Mouse (Mus musculus) layer of hippocampus, adult 18-20 months (tissue): ENCODE data around the gene Exoc2. TPM values are rescaled to one million over a fixed set of nuclear protein-coding genes. Genes with fewer than 3 reads are reported as not detected.

Experiments used
- DNase-seq, 2 experiments: peaks; one replicate each; pipeline ENCODE4 v3.0.0; 2022; ENCODE audit warnings: low spot score in 2 of 2
- total RNA-seq, 2 experiments: library from RNA; stranded (reverse); gene quantifications; 2 replicates each; pipeline ENCODE4 v1.2.3; 2021

Gene Exoc2
- total RNA-seq, 2 experiments from 2014 or later, result 34.7 to 37.3 TPM

DNA sequence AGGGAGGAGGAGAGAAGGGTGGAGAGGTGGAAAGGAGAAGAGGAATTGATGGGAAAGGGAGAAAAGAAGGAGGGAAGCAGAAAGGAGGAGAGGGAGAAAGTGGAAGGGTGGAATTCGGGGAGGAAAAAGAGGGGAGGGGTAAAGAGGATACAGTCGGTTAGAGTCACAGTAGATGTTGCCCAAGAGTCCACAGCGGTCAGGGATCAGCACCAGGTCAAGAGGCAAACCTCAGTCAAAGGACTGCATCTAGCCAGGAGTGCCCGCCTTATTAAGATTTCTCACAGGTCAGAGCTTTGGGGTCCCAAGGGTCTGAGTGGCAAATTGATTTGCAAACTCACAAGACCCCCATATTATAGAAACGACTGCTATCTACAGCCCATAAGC, 346 bp upstream of the Exoc2 start:
- DNase-seq, result no peak

GRCm38 (mm10) chr13:30972102-30972501, 1.8 kb downstream of the Exoc2 start:
- no peak for DNase-seq

GRCm38 (mm10) chr13:30971047-30971446, 2.8 kb downstream of the Exoc2 start:
- DNase-seq, result no peak

- DNase-seq, result no peak
Measured at GRCm38 (mm10) chr13:30968311-30968710, 5.6 kb downstream of the Exoc2 start.

GRCm38 (mm10) chr13:30966507-30966911, 7.4 kb downstream of the Exoc2 start:
- no peak for DNase-seq

DNA sequence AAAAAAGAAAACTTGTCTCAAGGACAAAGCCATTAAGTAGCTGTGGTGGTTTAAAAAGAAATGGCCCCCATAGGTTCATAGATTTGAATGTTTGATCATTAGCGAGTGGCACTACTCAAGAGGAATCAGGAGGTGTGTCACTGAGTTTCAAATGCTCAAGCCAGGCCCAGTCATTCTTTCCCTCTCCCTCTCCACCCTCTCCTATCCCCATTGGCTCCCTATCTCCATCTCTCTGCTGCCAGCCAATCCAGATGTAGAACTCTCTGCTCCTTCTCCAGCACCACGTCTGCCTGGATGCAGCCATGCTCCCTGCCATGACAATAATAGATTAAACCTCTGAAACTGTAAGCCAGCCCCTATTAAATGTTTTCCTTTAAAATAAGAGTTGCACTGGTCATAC, 12.0 kb downstream of the Exoc2 start:
- DNase-seq, result no peak

DNA sequence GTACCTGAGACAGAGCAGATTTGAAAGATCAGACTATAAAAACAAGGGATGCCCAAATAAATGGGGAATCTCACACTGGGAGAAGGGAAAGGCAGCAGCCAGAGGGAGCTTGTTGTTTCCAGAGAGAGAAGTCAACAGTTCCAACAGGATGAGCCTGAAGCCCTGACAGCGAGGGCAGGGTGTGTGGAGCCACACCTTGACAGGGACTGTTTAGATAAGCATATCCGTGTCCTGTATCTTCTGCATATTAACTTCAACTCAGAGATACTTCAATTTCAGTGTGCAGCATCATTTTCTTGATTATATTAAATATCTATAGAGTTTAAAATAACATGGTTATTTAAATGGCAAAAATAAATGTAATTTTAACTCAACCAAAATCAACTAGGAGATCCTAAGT, 13.2 kb downstream of the Exoc2 start:
- no peak for DNase-seq

DNA sequence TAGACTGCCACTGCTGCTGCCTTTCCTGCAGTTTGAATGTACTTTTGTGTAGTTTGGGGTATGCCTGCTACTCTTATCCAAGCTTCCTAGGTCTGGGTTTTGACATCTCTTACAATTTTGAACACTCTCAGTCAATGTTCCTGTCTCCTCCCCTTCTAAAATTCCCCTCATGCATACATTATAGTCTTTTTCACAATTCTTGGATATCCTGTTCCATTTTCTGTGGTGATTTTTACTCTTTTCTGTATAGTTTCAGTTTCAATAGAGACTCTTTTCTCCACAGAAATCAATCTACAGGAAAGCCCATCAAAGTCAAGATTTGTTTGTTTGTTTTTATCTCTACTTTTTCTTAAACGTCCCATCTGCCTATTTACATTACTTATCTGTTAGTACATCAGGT, 20.3 kb downstream of the Exoc2 start:
- no peak for DNase-seq

DNA sequence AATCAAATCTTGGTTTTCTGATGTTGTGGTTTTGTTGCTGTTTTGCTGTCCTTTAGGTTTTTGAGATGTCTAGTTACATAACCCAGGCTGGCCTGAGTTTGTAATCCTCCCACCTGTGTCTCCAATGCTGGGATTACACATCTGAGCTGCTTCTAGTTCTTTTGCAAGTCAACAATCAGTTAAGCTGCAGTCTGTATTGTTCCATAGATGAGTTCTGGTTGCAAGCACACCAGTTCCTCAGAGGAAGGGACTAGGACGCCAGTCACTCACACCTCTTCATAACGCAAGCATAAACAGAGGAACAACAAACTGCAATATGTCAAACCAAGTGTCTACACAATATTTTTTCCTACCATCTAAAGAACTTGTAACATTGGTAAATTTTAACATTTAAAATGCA, 21.8 kb downstream of the Exoc2 start:
- no peak for DNase-seq

GRCm38 (mm10) chr13:30949181-30949580, 24.7 kb downstream of the Exoc2 start:
- DNase-seq, result no peak

GRCm38 (mm10) chr13:30947540-30947939, 26.4 kb downstream of the Exoc2 start, which contains the start of gene Hus1b:
Gene Hus1b (minus strand): TSS chr13:30947759.
- DNase-seq, result no peak

- no peak for DNase-seq
Measured at GRCm38 (mm10) chr13:30947129-30947528, 26.8 kb downstream of the Exoc2 start.

DNA sequence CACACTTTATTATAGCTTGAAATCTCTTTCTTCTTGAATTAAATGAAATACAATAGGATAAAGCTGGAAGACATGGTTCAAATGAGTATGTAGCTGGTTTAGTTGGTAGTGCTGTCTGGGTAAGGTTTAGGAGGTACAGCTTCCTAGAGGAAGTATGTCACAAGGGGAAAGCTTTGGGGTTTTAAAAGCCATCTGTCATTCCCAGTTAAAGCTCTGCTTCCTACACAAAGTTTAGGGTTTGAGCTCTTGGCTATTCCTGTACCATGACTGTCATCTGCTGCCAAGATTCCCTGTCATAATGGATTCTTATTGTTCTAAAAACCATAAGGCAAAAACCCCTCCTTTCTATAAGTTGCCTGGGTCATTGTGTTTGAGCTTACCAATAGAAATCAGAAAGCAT, 28.1 kb downstream of the Exoc2 start:
- no peak for DNase-seq

DNA sequence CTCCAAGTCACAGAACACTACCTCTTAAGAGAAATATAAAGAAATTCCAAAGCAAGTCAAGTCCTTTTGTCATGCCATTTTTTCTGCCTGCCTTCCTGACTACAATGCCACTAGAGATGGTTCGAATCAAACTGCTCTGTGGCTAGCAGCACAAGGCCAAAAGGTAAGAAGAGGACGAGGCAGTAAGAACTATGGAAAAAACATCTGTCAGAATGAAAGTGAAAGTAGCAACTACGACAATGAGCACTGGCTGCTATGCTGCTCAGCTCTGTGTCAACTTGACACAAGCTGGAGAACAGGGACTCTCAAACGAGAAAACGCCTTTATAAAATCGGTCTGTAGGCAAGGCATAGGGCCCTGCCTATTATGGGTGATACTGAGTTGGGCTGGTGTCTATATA, 40.9 kb downstream of the Exoc2 start:
- no peak for DNase-seq

- no peak for DNase-seq
Measured at GRCm38 (mm10) chr13:30931613-30932012, 42.3 kb downstream of the Exoc2 start.

DNA sequence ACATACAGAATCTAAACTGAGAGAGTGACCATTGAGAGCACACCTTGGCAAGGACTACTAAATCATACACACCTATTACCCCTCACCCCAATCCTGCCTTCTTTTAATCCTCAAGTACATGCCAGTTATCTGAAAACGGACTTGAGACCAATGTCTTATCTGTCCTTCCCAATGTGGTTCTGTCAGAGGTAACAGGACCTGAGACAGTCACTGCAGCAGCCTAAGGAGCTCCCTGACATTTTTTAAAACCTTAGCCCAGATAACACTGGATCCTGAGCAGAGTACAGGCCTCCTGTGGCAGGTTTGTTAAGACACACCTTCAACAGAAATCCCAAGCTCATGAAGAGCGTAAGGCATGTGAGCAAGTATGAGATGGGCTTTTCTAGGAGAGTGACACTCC, 44.8 kb downstream of the Exoc2 start:
- no peak for DNase-seq

DNA sequence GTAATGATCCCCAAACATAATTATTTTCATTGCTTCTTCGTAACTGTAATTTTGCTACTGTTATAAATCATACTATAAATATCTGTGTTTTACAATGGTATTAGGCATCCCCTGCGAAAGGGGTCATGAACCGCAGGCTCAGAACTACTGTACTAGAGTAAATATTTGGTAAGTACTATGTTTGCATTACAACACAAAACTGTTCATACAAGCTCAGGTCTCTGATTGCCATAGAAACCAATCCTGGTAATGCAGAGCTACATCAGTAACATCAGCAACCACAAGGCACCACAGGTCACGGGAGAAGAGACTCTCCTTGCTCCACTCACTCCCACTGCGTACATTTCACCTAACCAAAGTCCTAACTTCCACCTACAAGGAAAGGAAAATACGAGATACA, 49.6 kb downstream of the Exoc2 start:
- DNase-seq, result no peak

DNA sequence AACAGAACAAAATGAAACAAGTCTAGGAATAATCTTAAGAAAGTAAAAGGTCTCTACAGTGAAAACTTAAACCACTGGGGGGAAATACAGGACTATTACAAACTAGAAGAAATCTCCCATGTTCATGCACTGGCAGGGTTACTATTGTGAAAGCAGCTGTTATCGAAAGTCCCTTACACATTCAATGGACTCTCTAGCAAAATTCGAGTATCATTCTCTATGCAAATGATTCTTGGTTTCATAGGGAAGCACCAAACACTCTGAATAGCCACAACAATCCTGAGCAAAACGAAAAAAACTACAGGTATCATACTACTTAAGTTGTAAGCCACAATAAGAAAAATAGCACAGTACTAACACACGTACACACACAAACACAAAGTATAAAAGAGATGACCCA, 52.0 kb downstream of the Exoc2 start:
- no peak for DNase-seq

DNA sequence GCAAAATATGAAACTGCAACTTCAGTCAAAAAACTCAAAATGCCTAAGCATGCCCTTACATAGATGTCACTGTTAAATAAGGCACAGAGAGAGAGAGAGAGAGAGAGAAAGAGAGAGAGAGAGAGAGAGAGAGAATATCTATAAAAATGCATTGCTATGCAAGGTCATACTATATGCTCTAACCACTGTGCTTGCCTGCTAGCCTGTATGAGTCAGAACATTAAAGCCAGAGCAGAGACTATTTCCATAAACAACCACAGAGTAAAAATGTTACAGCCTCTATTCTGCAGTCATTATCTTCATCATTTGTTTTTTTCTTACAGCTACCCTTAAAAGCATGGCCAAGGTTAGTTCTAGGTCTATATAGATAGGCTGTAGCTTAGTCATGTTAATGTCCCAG, 60.1 kb downstream of the Exoc2 start:
- DNase-seq, result no peak

- peak in 1 of 2 experiments; percentile 16 for DNase-seq
Measured at GRCm38 (mm10) chr13:30913028-30913427, 60.9 kb downstream of the Exoc2 start.

DNA sequence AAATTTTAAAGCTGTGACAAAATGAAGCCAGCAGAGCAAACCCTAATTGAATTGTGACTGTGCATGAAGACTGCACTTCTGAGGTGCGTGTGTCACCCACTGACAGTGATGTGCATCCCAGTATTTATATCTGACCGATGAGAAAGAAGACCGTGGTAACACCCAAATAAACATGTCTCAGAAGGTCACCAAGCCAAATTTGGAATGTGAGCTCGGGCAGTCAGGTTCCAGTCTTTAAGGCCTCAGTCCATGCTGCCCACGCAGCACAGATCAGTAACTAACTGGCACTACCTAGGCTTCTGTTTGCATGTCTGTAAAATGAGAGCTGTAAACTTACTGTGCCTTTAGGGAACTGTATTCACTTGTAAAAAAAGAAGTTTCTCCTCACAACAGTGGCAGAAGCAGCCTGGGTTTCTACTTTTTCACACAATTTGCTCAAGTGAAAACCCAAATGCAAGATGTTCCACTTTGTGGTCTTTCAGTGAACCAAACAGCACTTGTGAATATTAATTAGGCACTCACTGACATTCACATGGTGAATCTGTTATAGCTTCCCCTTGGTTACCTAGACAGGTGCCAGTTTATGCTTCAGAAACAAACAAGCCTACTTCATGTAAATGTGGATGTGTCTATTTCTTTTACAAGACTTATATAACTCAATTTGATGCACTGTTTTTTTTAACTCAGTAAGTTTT, 61.8 kb downstream of the Exoc2 start:
- no peak for DNase-seq

- DNase-seq, result no peak
Measured at GRCm38 (mm10) chr13:30910889-30911288, 63.0 kb downstream of the Exoc2 start.

GRCm38 (mm10) chr13:30902286-30902685, 71.6 kb downstream of the Exoc2 start:
- DNase-seq, result no peak
